Mouse (Mus musculus) spleen, adult 2 months (tissue): ENCODE data around the gene Gcgr. TPM values are rescaled to one million over a fixed set of nuclear protein-coding genes. Genes with fewer than 3 reads are reported as not detected.
A peak's percentile ranks its signal among the peaks of the same experiment; 100 is the strongest.

ENCODE experiments used
- DNase-seq, 2 experiments: peaks; one replicate each; pipeline versions ENCODE4 v3.0.0 to v3.0.0-alpha.2; 2012 to 2021; ENCODE audit warnings: low spot score in 2 of 2, low read depth in 1 of 2
- H3K27ac ChIP-seq: fragments of 200-500 bp; 2 replicates; pipeline ENCODE4 v1.5.1; 2012; ENCODE audit warnings: low read length, inconsistent platforms; ENCODE audit not compliant: insufficient read depth
- H3K27me3 ChIP-seq: fragments of 200-500 bp; 2 replicates; pipeline ENCODE4 v1.6.1; 2012; ENCODE audit warnings: mild to moderate bottlenecking, moderate library complexity, low read length, inconsistent platforms; ENCODE audit not compliant: control insufficient read depth, insufficient read depth
- H3K36me3 ChIP-seq: fragments of 200-500 bp; 2 replicates; pipeline ENCODE4 v1.6.1; 2012; ENCODE audit warnings: mild to moderate bottlenecking, low read length, inconsistent platforms; ENCODE audit not compliant: control insufficient read depth, insufficient read depth
- H3K4me1 ChIP-seq: fragments of 200-500 bp; 2 replicates; pipeline ENCODE4 v1.6.1; 2011; ENCODE audit warnings: inconsistent platforms; ENCODE audit not compliant: control insufficient read depth, insufficient read depth, insufficient read length
- H3K4me3 ChIP-seq: fragments of 200-500 bp; 2 replicates; pipeline ENCODE4 v1.5.1; 2011; ENCODE audit warnings: mild to moderate bottlenecking, inconsistent platforms; ENCODE audit not compliant: insufficient read depth, insufficient read length; ENCODE audit errors: extremely low read depth
- CTCF ChIP-seq: fragments of 200-500 bp; IDR thresholded peaks from 2 replicates; pipeline ENCODE4 v1.5.1; 2011; ENCODE audit warnings: mild to moderate bottlenecking, inconsistent platforms; ENCODE audit not compliant: insufficient read depth, insufficient read length, insufficient replicate concordance; ENCODE audit errors: extremely low read depth
- POLR2A ChIP-seq: fragments of 200-500 bp; IDR thresholded peaks from 2 replicates; pipeline ENCODE4 v1.6.1; 2011; ENCODE audit warnings: low read depth, low read length, inconsistent platforms
- WGBS: fragments of 180-500 bp; shearing (Covaris S2); methylation state at CpG from one replicate; pipeline ENCODE4 v1.1.7; 2018; 5-methylcytosine and 5-hydroxymethylcytosine counted together
- polyA plus RNA-seq: library from polyadenylated mRNA; depleted of rRNA; stranded (reverse); fragments of >200 nt; gene quantifications from 2 replicates; pipeline ENCODE4 v1.2.3, GENCODE M21; 2012

Gcgr gene
- polyA plus RNA-seq, 1 experiment: 0.30 TPM

DNA sequence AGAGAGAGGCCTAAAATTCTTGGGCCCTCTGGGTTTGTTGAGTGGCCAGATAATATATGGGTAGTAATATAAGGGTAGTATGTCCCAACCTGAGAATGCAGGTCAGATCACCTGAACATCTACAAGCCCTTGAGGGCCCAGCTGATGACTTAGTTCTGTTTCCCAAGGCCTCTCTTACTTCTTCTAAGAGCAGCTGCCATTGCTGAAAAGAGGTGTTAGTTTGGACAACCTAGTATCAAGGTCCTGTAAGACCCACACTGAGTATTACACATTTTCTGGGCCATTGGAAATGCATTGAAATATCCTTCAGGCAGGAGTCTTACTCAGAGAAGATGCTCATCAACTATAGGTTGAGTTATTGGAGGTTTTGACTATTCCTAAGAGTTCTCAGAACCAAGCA, 45.4 kb downstream of the Gcgr start:
- Histone ChIP-seq H3K4me3 (no peak overlapping the region), H3K36me3 (peaks cover 24% of the 10 kb centered on the region), H3K27ac (no peak overlapping the region), H3K4me1 (peaks cover 21% of the 10 kb centered on the region; the same call in 1 of the 2 replicates), H3K27me3 (no peaks in the 10 kb centered on the region)
- no peak for TF ChIP-seq POLR2A
- no peak for TF ChIP-seq CTCF
- no peak for DNase-seq

DNA sequence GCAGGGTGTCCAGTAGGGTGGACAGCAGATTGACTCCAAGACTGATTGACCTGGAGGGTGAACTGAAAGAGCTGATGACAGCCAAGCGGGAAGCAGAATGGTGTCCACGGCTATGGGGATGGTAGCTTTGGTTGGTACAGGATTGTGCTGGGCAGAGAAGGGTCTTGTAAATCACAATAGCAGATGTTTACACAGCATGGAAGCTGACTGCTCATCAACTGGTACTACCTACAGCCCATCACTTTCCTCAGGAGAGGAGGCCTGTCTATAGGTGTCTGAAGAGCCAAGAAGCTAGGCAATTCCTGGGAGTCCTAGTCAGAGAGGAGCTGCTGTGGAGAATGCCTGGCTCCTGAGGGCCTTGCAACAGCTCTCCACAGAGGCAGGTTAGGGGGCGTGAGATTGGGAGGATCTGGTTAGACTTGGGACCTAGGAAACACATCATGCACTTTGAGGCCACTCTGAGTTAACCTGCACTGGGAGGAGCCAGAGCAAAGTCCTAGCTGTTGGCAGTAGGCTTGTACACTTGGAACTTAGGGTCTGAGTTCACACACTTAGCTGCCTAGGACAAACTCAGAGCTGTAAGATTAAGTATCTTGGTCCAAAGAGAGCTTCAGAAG, 46.0 kb downstream of the Gcgr start:
- Histone ChIP-seq H3K4me3 (no peak overlapping the region), H3K4me1 (peaks cover 18% of the 10 kb centered on the region; the same call in 1 of the 2 replicates), H3K27ac (no peak overlapping the region), H3K27me3 (no peaks in the 10 kb centered on the region), H3K36me3 (peaks cover 20% of the 10 kb centered on the region)
- no peak for TF ChIP-seq CTCF
- TF ChIP-seq POLR2A: no peak
- DNase-seq: no peak
- WGBS: 90% methylated on average over 3 of the region's 3 CpGs

DNA sequence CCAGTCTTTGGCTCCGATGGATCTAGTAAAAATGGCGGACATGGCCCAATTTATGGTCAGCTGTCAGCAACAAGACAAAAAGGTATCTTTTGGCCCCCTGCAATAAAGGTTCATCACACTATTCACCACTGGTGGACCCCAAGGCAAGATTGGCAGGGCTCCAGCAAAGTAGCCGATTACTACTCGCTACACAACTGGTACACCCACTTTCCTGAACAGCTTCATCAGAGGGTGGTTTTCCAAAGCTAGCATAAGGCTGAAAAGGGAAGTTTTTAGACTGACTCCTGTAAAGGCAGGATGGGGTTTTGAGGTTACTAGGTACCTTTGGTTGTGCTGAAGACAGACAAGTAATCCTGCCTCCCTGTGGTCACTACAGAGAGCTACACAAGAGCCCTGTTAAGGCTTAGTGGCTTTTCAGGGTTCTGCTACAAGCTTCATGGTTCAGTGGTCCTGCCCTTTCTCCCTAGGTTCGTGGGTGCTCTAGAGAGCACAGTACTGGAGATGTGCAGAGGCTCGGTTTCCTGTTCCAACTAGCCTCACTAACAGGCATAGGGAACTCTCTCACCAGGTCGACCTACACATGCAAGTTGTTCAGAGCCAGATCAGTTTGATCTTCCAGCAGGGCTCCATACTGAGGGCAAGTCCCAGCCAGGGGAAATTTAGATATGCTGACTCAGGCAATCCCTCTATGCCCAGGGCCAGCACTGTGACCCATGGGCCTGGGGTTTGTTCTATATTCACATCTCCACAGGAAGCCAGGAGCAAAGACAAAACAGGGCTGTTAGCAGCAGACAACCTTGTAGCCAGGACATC, 46.9 kb downstream of the Gcgr start:
- TF ChIP-seq CTCF: no peak
- no peak for TF ChIP-seq POLR2A
- Histone ChIP-seq H3K27ac (no peak overlapping the region), H3K27me3 (no peaks in the 10 kb centered on the region), H3K4me1 (peaks cover 15% of the 10 kb centered on the region; the same call in 1 of the 2 replicates), H3K36me3 (peaks cover 20% of the 10 kb centered on the region), H3K4me3 (no peak overlapping the region)
- 65% methylated on average over 7 of the region's 7 CpGs for WGBS
- peak in 1 of 2 experiments; percentile 39 for DNase-seq

DNA sequence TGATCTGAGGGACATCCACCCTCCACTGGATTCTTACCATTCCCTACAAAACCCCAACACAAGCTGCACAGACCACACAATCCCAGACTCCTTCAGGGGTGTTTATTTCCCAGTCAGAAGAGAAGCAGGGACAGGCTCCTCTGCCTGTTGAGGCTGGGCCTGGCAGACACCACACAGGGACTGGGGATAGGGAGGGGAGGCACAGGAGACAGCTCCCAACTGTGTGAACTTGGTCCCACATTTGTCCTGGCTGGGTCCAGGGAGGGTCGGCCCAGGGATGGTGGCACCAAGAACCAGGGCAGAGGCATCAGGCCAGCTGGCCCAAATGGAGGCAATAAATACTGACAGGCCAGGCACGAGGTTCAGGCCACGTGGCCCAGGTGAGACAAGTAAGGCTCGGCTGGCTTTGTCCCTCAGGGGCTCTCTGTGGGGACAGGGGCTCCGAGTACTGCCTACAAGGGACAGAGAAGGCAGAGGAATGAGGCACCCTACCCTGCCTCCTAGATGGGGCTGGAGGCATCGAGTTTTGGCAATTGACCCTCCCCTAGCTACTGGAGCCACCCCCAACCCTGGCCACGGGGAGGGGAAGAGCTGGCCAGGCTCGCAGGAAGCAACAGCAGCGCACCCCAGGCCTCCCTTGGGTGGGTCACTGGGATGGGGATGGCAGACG, 47.7 kb downstream of the Gcgr start:
- peaks cover 17% of the 10 kb centered on the region; the same call in 1 of the 2 replicates for H3K4me1 ChIP-seq
- H3K27ac ChIP-seq: no peak overlapping the region
- no peak for TF ChIP-seq CTCF
- no peak for TF ChIP-seq POLR2A
- no peak overlapping the region for H3K4me3 ChIP-seq
- DNase-seq: no peak
- H3K36me3 ChIP-seq: peaks cover 20% of the 10 kb centered on the region
- WGBS: 82% methylated on average over 10 of the region's 10 CpGs
- no peaks in the 10 kb centered on the region for H3K27me3 ChIP-seq

DNA sequence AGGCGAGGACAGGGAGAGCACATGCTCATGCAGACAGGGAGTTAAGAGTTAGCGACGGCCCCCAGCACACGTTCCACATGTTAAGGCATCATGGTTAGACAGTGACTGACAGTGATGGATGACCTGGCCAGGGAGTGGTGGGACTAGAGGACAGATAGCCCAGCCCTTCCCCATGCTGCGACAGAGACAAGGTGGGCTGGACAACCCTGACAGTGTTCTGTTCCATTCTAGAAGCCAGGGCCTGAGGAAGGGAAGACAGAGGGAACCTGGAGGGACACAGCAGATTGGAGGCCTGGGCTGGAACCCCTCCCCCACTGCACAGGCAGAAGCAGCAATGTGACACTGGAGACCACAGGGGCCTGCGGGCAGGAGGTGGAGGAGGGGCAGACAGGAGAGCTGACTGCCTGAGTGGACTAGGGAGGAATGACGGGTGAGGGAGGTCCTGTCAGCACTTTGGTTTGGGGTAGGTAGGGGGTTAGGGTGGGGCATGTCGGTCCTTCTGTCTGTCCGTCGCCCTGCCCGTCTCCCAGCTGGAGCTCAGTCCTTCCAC, 48.3 kb downstream of the Gcgr start:
- no peak overlapping the region for H3K27ac ChIP-seq

DNA sequence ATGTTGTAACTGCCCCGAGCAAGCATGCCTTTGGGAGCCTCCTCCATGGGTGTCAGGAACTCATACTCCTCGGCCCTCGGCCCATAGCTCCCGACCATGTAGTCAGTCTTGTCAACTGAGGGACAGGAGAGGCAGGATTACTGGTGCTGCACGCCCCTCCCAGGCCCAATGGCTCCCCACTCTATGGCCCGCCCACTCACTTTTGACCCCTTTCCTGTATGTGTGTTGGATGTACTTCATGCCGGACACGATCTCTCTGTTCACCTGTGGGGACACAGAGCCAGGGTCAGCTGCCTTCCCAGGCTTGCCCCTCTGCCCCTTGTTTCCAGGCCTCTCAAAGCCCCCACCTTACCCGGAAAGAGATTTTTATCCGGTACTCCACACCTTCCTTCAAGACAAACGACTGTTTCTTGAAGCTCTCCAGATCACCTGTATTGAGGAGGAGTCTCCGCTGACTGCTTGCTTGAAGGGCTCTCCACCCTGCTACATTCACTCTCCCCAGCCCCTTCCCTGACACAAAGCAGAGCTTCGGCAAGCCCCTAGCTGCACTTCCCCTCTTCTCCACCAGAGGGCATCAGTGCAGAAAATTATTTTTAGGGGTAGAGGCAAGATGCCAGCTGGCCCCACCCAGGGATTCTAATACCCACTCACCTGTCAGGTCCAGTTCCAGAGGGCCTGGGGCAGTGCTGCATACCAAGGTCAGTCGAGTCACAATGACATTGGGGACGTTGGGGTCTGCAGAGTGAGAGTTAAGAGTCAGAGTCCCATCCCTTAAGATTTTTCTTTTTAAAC, 49.0 kb downstream of the Gcgr start:
- TF ChIP-seq POLR2A (no peak), CTCF (peak; percentile 75; the same call in 1 of the 2 replicates)
- Histone ChIP-seq H3K27me3 (no peaks in the 10 kb centered on the region), H3K36me3 (peaks cover 20% of the 10 kb centered on the region), H3K4me3 (peak overlapping the region; percentile 27; the same call in 1 of the 2 replicates), H3K27ac (peak overlapping the region; percentile 94; the same call in 1 of the 2 replicates), H3K4me1 (peaks cover 17% of the 10 kb centered on the region; the same call in 1 of the 2 replicates)
- 65% methylated on average over 15 of the region's 15 CpGs for WGBS
- peak; percentile 58 to 73 for DNase-seq

More for the DNA sequence above, 48.3 kb downstream of the Gcgr start:
- peaks cover 20% of the 10 kb centered on the region for H3K36me3 ChIP-seq
- TF ChIP-seq CTCF: no peak
- TF ChIP-seq POLR2A: no peak
- 93% methylated on average over 11 of the region's 11 CpGs for WGBS
- H3K4me3 ChIP-seq: no peak overlapping the region
- H3K4me1 ChIP-seq: peaks cover 17% of the 10 kb centered on the region; the same call in 1 of the 2 replicates
- H3K27me3 ChIP-seq: no peaks in the 10 kb centered on the region
- DNase-seq: peak in 1 of 2 experiments; percentile 23
